Mouse (Mus musculus) induced T-regulatory cell, adult 2 months (primary cell): ENCODE measurements at regions not wholly inside any gene's neighbourhood (a gene's known extent, or its start where the extent isn't known, plus 50 kb on each side); places are given as distances from the start of the nearest gene placed in this dataset.

Source experiments
- DNase-seq: peaks from one replicate; pipeline ENCODE4 v3.0.0-alpha.2; 2012; ENCODE audit warnings: low read depth

GRCm38 (mm10) chr7:72503756-72504155, 197.3 kb upstream of the Mctp2 start:
- DNase-seq = no peak

- DNase-seq = no peak
These were observed 197.9 kb upstream of the Mctp2 start for GRCm38 (mm10) chr7:72504268-72504667.

- DNase-seq = no peak
These were observed 199.5 kb upstream of the Mctp2 start for GRCm38 (mm10) chr7:72505732-72506460.

- DNase-seq = no peak
These were observed 201.5 kb upstream of the Mctp2 start for GRCm38 (mm10) chr7:72507946-72508345.

GRCm38 (mm10) chr7:72510116-72510515, 203.7 kb upstream of the Mctp2 start:
- no peak for DNase-seq

- no peak for DNase-seq
These were observed 207.0 kb upstream of the Mctp2 start for GRCm38 (mm10) chr7:72513446-72513845.

GRCm38 (mm10) chr7:72514851-72515250, 208.4 kb upstream of the Mctp2 start:
- DNase-seq = no peak

GRCm38 (mm10) chr7:72518421-72518972, 212.1 kb upstream of the Mctp2 start:
- DNase-seq = no peak

GRCm38 (mm10) chr7:72519359-72520115, 213.1 kb upstream of the Mctp2 start:
- DNase-seq = no peak

GRCm38 (mm10) chr7:72528873-72529272, 222.5 kb upstream of the Mctp2 start:
- no peak for DNase-seq

GRCm38 (mm10) chr7:72538288-72538687, 231.9 kb upstream of the Mctp2 start:
- no peak for DNase-seq

GRCm38 (mm10) chr7:72539915-72540314, 233.5 kb upstream of the Mctp2 start:
- DNase-seq = no peak

GRCm38 (mm10) chr7:72541521-72542478, 235.4 kb upstream of the Mctp2 start:
- no peak for DNase-seq

GRCm38 (mm10) chr7:72543501-72543900, 237.1 kb upstream of the Mctp2 start:
- no peak for DNase-seq

- DNase-seq = no peak
These were observed 237.5 kb upstream of the Mctp2 start for GRCm38 (mm10) chr7:72543946-72544345.

- no peak for DNase-seq
These were observed 261.0 kb upstream of the Mctp2 start for GRCm38 (mm10) chr7:72567378-72567777.

GRCm38 (mm10) chr7:72569177-72569576, 262.8 kb upstream of the Mctp2 start:
- no peak for DNase-seq

- no peak for DNase-seq
These were observed 267.9 kb upstream of the Mctp2 start for GRCm38 (mm10) chr7:72574316-72574715.

GRCm38 (mm10) chr7:72584427-72584826, 278.0 kb upstream of the Mctp2 start:
- DNase-seq = no peak

GRCm38 (mm10) chr7:72589241-72589668, 282.8 kb upstream of the Mctp2 start:
- DNase-seq = no peak

- DNase-seq = no peak
These were observed 284.1 kb upstream of the Mctp2 start for GRCm38 (mm10) chr7:72590351-72591115.
